In genomic region chr14:29324430-29324782, GRCm38 (mm10) we compare ENCODE assay signal across 13 mouse cellular contexts.
DNase-seq lines count a peak whose midpoint lies in the region; ATAC-seq and TF ChIP-seq lines count a peak whose summit lies in the region.
"Had no signal": no experiment of that assay in that cellular context is flagged by ENCODE, and none has a peak within 500 bp of the region (broad histone marks: within the 10 kb centered on the region; RNA-seq: fewer than 3 reads in every experiment).

No protein-coding gene starts in this region.

- H3K4me1 ChIP-seq in kidney, embryonic 14.5 days (ENCODE audit: control insufficient read depth, insufficient read depth, low read length): no peaks in the 10 kb centered on the region
- H3K4me1 ChIP-seq: embryonic facial prominence, embryonic 12.5 days; heart, embryonic 13.5 days; kidney, embryonic 15.5 days; limb, embryonic 12.5 days had no signal

- no peak overlapping the region for H3K4me2 ChIP-seq in kidney, embryonic 14.5 days (replicated peaks; ENCODE audit: low read depth, low read length)
- H3K4me2 ChIP-seq: embryonic facial prominence, embryonic 12.5 days; heart, embryonic 13.5 days; kidney, embryonic 15.5 days; limb, embryonic 12.5 days had no signal

- H3K9me3 ChIP-seq in kidney, embryonic 14.5 days (ENCODE audit: control insufficient read depth, low read length): no peaks in the 10 kb centered on the region
- H3K9me3 ChIP-seq: embryonic facial prominence, embryonic 12.5 days; heart, embryonic 13.5 days; kidney, embryonic 15.5 days; limb, embryonic 12.5 days had no signal

- peak; percentile 5 to 29 for DNase-seq in layer of hippocampus, adult 18-20 months (ENCODE audit: low spot score in 2 of 2)
- DNase-seq in layer of hippocampus, adult 11-12 months (ENCODE audit: low spot score): no peak
- peak; percentile 33 for DNase-seq in brain, embryonic 14.5 days (ENCODE audit: low read depth)
- peak; percentile 79 for DNase-seq in cerebellum, adult 9-10 months
- peak; percentile 24 to 36 for DNase-seq in layer of hippocampus, postnatal 14 days (ENCODE audit: low spot score in 2 of 2)
- DNase-seq: adrenal gland, adult 2 months; B cell, adult 2 months had no signal

- TF ChIP-seq CTCF in brain, embryonic 14.5 days (IDR thresholded peaks at IDR 0.05; ENCODE audit: borderline replicate concordance, extremely low read depth, insufficient read depth, insufficient read length): no peak

- no peaks in the 10 kb centered on the region for H3K27me3 ChIP-seq in kidney, embryonic 14.5 days (ENCODE audit: control insufficient read depth, insufficient read depth, low read length)
- H3K27me3 ChIP-seq: embryonic facial prominence, embryonic 12.5 days; heart, embryonic 13.5 days; kidney, embryonic 15.5 days; limb, embryonic 12.5 days had no signal

- no peak for ATAC-seq in monocyte, adult 5-6 weeks (replicated peaks; ENCODE audit: insufficient number of reproducible peaks, low FRiP score, low TSS enrichment, poor library complexity, severe bottlenecking)
- ATAC-seq in kidney, embryonic 14.5 days (ENCODE audit: low FRiP score, low TSS enrichment): no peak

- no peak overlapping the region for H3K4me3 ChIP-seq in kidney, embryonic 14.5 days (ENCODE audit: low read length)
- H3K4me3 ChIP-seq: embryonic facial prominence, embryonic 12.5 days; heart, embryonic 13.5 days; kidney, embryonic 15.5 days; limb, embryonic 12.5 days had no signal

- no peaks in the 10 kb centered on the region for H3K36me3 ChIP-seq in kidney, embryonic 14.5 days (ENCODE audit: control insufficient read depth, insufficient read depth, low read length)
- H3K36me3 ChIP-seq: embryonic facial prominence, embryonic 12.5 days; heart, embryonic 13.5 days; kidney, embryonic 15.5 days; limb, embryonic 12.5 days had no signal

- TF ChIP-seq POLR2A in brain, embryonic 14.5 days (IDR thresholded peaks at IDR 0.05; ENCODE audit: borderline replicate concordance, extremely low read depth, insufficient read depth, insufficient read length, poor library complexity, severe bottlenecking): no peak

- no peak overlapping the region for H3K27ac ChIP-seq in kidney, embryonic 14.5 days (ENCODE audit: low read depth, low read length)
- H3K27ac ChIP-seq: embryonic facial prominence, embryonic 12.5 days; heart, embryonic 13.5 days; kidney, embryonic 15.5 days; limb, embryonic 12.5 days had no signal

- 88% methylated on average over 5 of the region's 5 CpGs for WGBS in kidney, embryonic 14.5 days

- no peak overlapping the region for H3K9ac ChIP-seq in kidney, embryonic 14.5 days (ENCODE audit: low read depth, low read length)
- H3K9ac ChIP-seq: embryonic facial prominence, embryonic 12.5 days; heart, embryonic 13.5 days; kidney, embryonic 15.5 days; limb, embryonic 12.5 days had no signal
